Mouse (Mus musculus): ENCODE measurements around the gene Slc9a6. TPM values are rescaled to one million over a fixed set of nuclear protein-coding genes. Genes with fewer than 3 reads are reported as not detected.

Gene Slc9a6
- 3.2 and 3.6 TPM in 2 replicates for polyA plus RNA-seq (2012; rRNA removed)

DNA sequence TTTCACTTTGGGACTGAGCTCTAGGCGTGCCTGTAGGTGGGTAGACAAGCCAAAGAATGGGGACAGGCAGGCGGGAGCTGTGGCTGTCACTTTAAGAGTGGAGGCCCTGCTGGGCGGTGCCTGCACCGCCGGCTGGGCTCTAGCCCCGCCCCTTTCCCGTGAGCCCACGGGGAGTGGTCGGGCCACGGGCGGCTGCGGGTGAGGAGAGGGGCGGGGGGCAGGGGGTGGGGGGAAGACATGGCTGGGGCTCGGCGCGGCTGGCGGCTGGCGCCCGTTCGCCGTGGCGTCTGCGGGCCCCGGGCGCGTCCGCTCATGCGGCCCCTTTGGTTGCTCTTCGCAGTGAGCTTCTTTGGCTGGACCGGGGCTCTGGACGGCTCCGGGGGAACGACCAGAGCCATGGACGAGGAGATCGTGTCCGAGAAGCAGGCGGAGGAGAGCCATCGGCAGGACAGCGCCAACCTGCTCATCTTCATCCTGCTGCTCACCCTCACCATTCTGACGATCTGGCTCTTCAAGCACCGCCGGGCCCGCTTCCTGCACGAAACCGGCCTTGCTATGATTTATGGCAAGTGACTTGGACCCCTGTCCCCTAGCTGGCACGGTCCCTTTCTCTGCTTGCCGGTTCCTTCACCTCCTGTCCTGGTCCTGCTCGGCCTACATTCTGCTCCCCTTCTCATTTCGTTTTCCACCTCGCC is at the start of gene Slc9a6:
Gene Slc9a6, plus strand, starts transcription at position 135 of the 695 bp plus-strand sequence.

DNA sequence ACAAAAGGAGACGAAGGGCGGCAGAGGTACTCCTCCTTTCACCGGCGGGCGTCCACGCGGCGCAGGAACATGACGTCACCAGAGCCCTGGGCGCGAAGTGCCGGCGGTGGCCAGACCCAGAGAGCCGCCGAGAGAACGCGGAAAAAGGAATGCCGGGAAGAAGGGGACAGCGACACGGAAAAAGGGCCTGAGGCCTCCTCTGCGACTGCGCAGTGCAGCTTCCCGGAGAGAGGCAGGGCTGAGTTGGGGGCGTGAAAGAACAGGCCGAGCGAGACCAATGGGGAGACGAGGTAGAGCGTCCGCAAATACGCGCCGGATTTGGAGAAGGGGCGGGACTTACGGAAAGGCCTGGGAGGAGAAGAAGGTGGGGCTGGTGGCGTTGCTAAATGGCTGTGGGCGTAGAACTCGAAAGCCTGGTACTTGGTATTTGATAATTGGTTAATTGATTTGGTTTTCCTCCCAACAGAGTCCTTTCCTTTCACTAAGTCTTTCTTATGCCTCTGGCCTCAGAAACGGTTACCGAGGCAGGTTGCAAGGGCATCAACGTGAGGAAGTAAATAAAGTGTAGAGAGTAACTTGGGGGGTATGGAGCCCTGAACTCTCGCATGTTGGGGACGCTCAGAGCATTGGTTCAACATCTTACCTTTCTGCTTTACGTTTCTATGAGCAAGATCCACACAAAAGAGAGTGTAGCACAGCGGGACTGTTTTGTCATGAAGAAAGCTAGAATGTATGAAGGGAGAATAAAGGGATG is 11.5 kb upstream of the Slc9a6 start, which contains the start of gene Mmgt1:
Gene Mmgt1, minus strand, starts transcription at position 183 of the 754 bp plus-strand sequence.

Other genes starting within 250 kb of the Slc9a6 start
- gene Smim10l2a, start 235.2 kb upstream of the Slc9a6 start, polyA plus RNA-seq (2012; rRNA removed) = 0.29 and 0.34 TPM in 2 replicates
- gene Gm2174, start 161.8 kb upstream of the Slc9a6 start, polyA plus RNA-seq (2012; rRNA removed) = not detected in 2 replicates
- gene Ints6l, start 154.9 kb upstream of the Slc9a6 start, polyA plus RNA-seq (2012; rRNA removed) = 47.0 and 53.6 TPM in 2 replicates
- not detected in 2 replicates for gene Gm10477, start 85.0 kb upstream of the Slc9a6 start, polyA plus RNA-seq (2012; rRNA removed)
- not detected in 2 replicates for gene Gm648, start 60.2 kb upstream of the Slc9a6 start, polyA plus RNA-seq (2012; rRNA removed)
- gene Mmgt1, start 11.7 kb upstream of the Slc9a6 start, polyA plus RNA-seq (2012; rRNA removed) = 4.3 and 4.4 TPM in 2 replicates
- 18.0 and 18.7 TPM in 2 replicates for gene Fhl1, start 122.0 kb downstream of the Slc9a6 start, polyA plus RNA-seq (2012; rRNA removed)
- 0.09 and 0.10 TPM in 2 replicates for gene Map7d3, start 212.6 kb downstream of the Slc9a6 start, polyA plus RNA-seq (2012; rRNA removed)

All from liver, embryonic 18 days (tissue).